Mouse (Mus musculus): ENCODE data around the gene Herc3.

GRCm38 (mm10) chr6:58964091-58964490, 132.8 kb downstream of the Herc3 start:
- TF ChIP-seq CTCF (IDR thresholded peaks at IDR 0.05; ENCODE audit: low read depth) (no peak), EP300 (IDR thresholded peaks at IDR 0.05; ENCODE audit: low read depth) (no peak)
